Mouse (Mus musculus) liver, embryonic 14.5 days (tissue): Measurements from ENCODE around the gene Baiap2l2.
A peak's percentile ranks its signal among the peaks of the same experiment; 100 is the strongest.

ENCODE experiments used
- CTCF ChIP-seq: IDR thresholded peaks from 2 replicates; pipeline ENCODE4 v1.5.1; 2016; ENCODE audit warnings: antibody characterized with exemption, low read depth, control low read depth
- EP300 ChIP-seq: IDR thresholded peaks from 2 replicates; pipeline ENCODE4 v1.6.1; 2016; ENCODE audit warnings: antibody characterized with exemption, low read depth

- TF ChIP-seq EP300 (no peak), CTCF (0 out of 2 replicates have a peak, but pooled peaks have one; percentile 2)
Observed at GRCm38 (mm10) chr15:79326971-79327961, 41.9 kb upstream of the Baiap2l2 start.
